Mouse (Mus musculus) brain, adult 2 months (tissue): Measurements from ENCODE around the gene Kcp.

ENCODE experiments used
- DNase-seq: peaks from one replicate; pipeline ENCODE4 v3.0.0; 2011; ENCODE audit warnings: low read depth, low spot score

Gene Kcp

DNA sequence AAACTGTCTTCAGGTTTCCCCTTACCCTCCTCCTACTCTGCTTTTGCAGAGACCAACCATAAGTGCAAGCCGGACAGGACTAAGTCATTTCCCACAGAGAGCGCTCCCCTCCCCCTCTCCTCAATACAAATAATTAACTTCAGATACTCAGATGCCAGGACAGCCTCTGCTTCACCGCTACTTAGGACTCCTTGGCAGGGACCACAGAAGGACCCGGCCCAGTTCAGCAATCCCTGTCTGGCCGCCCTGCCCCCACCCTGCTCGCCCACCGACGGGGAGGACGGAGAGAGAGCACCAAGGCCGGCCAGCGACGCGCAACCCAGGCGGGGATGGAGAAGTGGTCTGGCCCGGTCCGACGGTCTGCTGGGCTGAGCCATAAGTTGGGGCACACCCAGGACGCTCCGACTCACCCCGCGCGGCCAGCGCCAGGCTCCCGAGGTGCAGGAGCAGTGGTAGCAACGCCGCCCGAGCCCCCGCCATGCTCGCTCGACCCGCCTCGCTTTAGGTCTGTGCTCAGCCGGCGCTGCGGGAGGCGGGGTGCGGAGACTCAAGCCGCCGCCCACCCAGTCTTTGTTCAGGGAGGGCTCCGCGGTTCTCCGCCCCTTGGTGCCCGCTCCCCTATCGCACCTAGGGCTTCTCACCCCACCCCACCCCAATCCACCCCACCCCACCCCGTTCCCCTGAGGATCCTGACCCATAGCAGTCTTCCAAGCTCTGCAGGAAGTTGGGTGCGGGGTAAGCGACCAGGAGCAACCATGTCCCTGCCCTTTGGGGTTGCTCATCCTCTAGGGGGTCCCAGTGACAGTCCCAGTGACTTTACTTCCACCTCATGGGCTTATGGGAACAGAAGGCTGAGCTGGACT, at the start of gene Kcp:
TSS of gene Kcp (minus strand) at position 506 of the 863 bp plus-strand sequence.
- DNase-seq, result no peak

- DNase-seq, result no peak
These were observed 49.4 kb upstream of the Kcp start for GRCm38 (mm10) chr6:29557112-29557511.

DNA sequence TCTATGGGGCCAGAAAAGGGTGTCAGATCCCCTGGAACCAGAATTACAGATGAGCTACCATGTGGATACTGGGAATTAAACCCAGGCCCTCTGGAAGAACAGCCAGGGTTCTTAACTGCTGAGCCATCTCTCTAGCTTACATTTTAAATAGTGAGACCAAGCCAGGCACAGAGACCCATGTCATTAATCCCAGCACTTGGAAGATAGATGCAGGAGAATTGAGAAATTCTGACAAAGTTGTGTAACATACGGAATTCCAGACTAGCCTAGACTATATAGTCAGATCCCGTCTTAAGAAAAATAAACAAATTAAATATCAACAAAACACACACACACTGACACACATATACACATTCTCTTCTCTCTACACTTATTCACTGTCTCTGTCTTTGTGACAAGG, 44.8 kb upstream of the Kcp start:
- no peak for DNase-seq

DNA sequence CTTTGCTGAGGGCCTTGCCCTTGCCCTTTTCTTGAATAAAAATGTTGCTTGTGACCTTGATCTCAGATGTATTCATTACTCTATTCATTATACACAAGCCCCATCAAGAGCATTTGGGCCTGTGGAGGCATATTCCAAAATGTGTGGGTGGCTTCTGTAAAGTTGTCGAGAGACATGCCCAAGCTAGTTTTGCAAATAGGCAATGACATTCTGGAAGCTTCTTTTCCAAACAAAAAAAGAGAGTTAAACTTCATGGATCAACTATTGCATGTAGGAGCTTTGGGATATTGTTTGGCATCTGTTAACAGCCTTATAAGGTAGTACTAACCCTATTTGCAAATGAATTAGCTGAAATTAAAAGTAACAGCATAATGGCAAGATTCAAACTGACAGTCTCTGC, 40.3 kb upstream of the Kcp start:
- peak; percentile 10 for DNase-seq

- DNase-seq, result no peak
These were observed 39.8 kb upstream of the Kcp start for GRCm38 (mm10) chr6:29547582-29547981.

DNA sequence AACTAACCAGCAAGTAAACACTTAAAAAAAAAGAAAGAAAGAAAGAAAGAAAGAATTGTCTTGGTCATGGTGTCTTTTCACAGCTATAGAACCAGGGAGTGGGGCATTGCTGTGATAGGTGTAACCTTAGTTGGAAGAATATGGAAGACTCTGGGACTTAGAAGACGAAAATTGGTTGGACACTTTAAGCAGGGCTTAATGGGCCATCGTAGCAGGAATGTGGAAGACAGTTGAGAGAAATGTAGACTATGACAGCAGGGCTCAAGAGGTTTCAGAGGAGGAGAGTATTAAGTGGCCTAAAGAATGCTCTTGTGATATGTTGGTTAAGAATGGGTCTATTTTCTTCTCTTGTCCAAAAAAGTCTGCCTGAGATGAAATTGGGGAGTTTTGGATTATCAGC, 37.9 kb upstream of the Kcp start:
- no peak for DNase-seq

GRCm38 (mm10) chr6:29540956-29541355, 33.2 kb upstream of the Kcp start:
- no peak for DNase-seq

GRCm38 (mm10) chr6:29540223-29540622, 32.5 kb upstream of the Kcp start:
- peak; percentile 20 for DNase-seq

- peak; percentile 33 for DNase-seq
These were observed 31.8 kb upstream of the Kcp start for GRCm38 (mm10) chr6:29539502-29539901.

DNA sequence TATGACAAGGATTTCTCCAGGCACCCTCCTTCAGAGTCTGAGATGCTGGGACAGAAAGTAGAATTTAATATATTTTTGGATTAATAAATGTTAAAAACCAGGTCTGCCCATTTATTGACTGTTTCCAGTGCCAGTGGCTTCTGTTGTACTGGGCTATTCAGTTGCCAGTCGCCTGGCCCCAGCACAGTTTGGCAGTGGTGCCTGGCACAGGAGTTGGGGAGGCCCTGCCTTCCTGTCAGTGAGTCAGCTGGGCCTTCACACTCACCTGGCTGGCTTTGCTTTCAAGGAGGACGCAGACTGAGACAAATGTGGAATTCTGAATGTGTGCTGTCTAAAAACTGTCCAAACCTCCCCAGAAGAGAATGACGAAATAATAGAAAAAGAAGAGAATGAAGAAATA, 29.5 kb upstream of the Kcp start:
- peak; percentile 42 for DNase-seq

DNA sequence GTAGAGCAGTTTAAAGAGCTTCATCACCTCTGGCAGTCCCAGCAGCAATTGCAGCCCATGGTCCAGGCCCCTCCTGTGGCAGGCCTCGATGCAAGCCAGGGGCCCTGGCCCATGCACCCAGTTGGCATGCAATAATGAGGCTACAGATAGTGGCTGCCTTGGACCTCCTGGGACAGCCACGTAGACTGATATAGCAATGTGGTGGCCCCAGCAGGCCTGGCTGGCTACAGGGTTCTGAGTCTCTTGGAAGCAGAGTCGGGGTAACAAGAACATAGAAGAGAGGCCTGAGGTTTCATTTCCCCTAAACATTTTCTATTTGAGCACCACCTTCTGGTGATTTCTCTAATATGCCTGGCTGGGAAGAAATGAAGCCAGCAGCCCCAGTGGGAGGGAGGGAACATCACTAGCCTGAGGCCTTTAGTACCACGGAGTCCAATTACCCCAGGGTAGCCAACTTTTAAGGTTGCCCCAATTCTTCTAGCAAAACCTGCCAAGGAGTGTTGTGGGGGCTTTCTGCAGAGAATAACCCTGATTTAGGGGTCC, 29.0 kb upstream of the Kcp start:
- peak; percentile 48 for DNase-seq

DNA sequence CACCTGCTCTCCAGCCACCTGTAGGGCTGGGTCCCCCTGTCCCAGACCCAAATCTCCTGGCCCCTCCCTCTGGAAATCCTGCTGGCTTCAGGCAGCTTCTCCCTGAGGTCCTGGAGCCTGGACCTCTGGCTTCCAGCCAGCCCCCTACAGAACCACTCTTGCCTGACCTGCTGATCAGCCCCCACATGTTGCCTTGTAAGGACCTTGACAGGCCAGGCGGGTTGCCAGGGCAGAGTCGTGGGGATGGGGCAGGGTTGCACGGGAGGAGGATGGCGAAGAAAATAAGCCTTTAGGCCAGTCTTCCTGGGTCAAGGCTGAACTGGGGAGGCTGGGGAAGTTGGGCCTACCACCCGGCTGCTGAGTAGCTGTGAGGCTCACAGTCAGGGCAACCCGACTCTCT, 27.6 kb upstream of the Kcp start:
- DNase-seq, result no peak

- DNase-seq, result no peak
These were observed 22.3 kb upstream of the Kcp start for GRCm38 (mm10) chr6:29530050-29530449.

DNA sequence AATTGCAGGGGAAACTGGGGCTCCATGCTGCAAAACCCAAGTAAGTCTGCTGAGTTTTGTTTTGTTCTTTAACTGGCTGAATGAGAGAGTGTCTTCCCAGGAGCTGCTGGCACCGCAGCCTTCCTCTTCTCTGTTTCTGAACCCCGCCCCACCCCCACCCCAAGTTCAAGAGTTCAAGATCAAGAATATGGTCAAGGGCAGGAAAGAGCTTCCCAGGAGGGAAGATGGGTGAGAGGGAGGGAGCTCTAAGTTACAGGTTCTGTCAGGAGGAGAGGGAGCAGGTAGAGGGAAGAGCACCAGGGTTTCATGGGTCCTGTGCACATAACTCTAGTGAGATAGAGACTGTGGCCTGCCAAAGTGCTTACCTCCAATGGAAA, 21.7 kb upstream of the Kcp start:
- no peak for DNase-seq

- DNase-seq, result peak; percentile 44
These were observed 21.1 kb upstream of the Kcp start for GRCm38 (mm10) chr6:29528561-29529443.

DNA sequence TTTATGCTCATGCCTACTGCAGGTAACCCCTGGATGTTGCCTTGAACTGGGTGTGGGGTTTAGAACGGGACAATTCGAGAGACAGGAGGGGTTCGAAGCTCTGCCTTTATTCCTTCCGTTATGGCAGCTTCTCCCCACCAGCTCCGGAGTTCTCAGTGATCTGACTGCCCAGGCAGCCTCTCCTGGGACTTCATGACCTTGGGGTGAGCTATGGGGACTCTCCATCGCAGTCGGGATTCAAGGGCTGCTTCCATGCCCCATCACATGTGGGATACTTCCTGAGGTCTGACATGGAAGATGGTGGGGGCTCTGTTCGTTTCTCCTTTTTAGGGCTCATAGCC, 20.4 kb upstream of the Kcp start:
- no peak for DNase-seq

DNA sequence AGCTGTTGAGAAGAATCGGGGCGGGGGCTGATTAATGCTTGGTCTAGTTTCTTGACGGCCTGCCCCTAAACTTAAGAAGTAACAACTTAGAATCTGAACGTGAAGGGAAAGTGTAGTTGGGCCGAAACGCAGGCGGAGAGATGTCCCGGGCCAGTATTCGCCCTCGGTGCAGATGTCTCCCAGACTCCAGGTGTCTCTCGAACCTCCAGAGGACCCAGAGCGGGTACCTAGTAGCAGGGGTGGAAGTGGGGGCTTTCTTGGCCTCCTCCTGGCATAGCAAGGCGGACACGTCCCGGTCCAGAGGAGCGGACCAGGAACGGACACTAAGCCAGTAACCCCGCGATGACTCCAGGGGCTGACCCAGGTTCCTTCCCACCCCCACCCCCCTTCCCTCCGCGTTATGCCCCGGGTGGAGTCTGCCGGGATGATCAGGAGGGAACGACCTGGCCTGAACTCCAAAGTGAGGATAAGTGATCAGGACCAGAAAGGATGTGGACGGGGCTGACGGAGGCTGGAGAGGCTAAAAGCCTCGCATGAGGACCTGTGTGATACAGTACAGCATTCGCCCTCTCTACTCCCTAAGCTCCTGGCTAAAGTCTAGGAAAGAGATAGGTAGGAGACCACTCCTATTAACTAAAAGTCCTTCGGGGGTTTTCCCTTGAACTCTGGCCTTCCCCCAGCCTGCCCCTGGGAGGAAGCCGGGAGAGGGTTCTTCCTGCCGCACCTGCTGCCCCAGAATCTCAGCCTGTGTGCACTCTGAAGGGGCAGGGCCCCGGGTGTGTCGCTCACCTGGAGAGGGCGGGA, 19.8 kb upstream of the Kcp start:
- DNase-seq, result no peak

DNA sequence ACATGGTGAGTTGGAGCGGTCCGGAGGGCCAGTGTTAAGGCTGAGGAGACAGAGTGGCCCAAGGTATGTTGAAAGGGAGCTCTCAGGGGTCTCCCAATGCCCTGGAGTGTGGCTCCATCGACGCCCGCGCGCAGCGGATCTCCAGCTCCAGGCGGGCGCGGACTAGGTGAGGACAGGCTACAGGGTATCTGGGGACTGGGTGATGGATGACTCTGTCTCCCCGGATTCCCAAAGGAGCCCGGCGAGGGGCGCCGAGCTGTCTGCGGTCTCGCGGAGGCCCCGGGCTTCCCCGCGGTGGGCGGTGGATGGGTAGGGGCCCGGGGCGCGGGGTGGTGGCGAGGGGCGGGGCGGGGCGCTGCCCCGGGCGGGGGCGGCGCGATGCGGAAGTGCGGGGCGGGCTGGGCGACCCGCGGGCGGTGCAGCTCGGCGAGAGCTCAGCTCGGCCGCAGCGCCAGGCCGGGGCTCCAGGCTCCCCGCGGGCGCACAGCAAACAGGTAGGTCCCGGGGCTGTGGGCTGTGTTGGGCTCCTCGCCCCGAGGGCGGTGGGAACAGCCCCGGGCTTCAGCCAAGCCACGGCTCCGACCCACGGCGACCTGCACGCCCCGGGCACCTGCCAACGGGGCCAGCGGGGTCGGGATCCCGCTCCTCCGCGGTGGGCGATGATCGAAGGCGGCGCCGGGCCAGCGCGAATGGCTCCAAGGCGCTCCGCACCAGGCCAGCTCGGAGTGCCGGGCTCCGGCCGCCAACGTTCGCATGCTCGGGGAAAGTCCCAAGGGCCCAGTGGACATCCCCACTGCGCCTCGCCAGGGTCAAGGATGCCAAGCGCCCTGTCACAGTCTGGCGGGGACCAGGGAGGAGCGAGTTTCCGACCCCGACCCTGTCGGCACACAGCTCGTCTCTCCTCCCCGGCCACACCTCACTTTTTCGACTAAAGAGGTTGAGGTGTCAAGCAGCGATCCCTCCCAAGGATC, 18.8 kb upstream of the Kcp start, which contains the start of gene Irf5:
TSS of gene Irf5 (plus strand) at position 345 of the 971 bp plus-strand sequence.
- DNase-seq, result no peak

GRCm38 (mm10) chr6:29525256-29525655, 17.5 kb upstream of the Kcp start:
- no peak for DNase-seq

DNA sequence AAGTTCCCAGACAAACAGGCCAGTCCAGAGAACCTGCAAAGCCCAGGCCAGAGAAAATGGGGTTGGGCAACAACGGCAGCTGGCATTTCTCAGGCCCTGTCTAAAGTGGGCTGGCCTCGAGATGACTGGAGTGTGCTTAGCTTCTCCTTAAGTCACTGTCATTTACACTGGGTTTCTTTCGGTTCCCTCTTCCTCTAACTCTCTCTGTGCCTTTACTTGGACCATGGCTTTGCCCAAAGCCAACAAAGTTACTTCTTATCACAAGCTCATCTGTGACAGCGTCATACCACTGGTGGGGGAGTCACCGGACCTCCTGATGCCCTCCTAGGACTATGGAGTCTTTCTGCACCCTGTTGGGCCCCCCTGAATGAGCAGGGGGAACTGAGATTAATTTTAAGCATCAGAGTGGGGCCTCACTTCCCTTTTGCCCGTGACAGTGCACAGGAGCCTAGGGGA, 16.3 kb upstream of the Kcp start:
- DNase-seq, result peak; percentile 37
